ENCODE assay signal across 16 mouse cellular contexts in the genomic region with DNA sequence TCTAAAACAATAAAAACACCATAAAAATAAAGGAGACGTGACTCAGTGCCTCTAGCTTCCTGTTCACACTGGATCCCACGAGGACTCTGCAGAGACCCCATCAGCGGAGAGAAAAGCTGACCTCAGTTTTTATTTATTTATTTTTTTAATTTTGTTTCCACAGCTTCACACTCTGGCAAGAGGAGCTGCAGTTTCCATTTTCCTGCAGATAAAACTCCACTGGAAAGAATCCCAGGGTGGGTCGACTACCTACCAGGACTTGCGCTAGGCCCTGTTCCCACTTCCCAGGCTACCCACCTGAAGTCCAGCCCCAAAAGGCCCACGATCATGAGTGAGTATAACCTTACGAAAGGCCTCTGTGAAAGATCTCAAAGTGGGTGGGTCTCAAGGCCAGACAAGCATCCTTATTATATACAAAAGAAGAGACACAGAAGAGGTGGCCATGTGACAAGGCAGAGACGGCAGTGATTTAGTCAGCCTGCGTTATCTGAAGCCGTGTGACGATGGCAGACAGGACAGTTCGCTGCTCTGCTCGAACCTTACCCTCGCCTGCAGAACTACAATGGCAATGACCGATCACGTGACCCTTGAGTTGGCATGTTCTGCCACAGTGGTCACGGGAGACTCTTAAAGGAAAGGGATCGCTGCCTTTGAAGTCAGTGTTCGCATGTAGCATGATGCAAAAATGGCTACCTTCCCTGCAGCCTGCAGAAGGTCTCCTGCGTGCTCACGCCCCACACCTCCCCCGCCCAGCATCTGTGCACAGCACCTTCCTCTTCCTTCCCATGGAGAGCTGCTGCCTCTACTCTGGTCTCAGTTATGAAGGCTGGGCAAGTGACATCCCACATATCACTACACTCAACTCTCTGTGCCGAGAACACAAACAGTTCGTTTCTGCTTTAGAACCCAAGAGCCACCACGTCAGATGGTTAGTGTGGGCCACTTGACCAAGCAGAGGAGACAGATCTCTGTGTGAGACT. TPM values are rescaled to one million over a fixed set of nuclear protein-coding genes. Genes with fewer than 3 reads are reported as not detected.
A peak's percentile ranks its signal among the peaks of the same experiment; 100 is the strongest.
DNase-seq lines count a peak whose midpoint lies in the region; ATAC-seq lines count a peak whose summit lies in the region.
"Had no signal": no experiment of that assay in that cellular context is flagged by ENCODE, and none has a peak within 500 bp of the region (broad histone marks: within the 10 kb centered on the region; RNA-seq: fewer than 3 reads in every experiment).

No protein-coding gene starts in this region.

- no peaks in the 10 kb centered on the region for H3K9me3 ChIP-seq in forebrain, embryonic 15.5 days
- H3K9me3 ChIP-seq in forebrain, embryonic 10.5 days = no peaks in the 10 kb centered on the region
- H3K9me3 ChIP-seq in heart, embryonic 14.5 days (ENCODE audit: control insufficient read depth, low read length) = no peaks in the 10 kb centered on the region
- no peaks in the 10 kb centered on the region for H3K9me3 ChIP-seq in liver, embryonic 13.5 days (replicated peaks)
- no peaks in the 10 kb centered on the region for H3K9me3 ChIP-seq in liver, embryonic 11.5 days (ENCODE audit: control insufficient read depth, low read length)
- H3K9me3 ChIP-seq in heart, embryonic 16.5 days (replicated peaks; ENCODE audit: control insufficient read depth, low read length) = no peaks in the 10 kb centered on the region
- H3K9me3 ChIP-seq: limb, embryonic 15.5 days had no signal

- DNase-seq in forebrain, embryonic 10.5 days (ENCODE audit: extremely low spot score, low spot score) = no peak
- no peak for DNase-seq in heart, postnatal 36 days
- DNase-seq in liver, embryonic 13.5 days = no peak
- DNase-seq in liver, embryonic 11.5 days (ENCODE audit: low spot score) = no peak
- no peak for DNase-seq in lung, postnatal 36 days
- DNase-seq: adrenal gland, postnatal 36 days; cerebellum, postnatal 14 days; lung, adult 2 months; midbrain, embryonic 14.5 days had no signal

- H3K4me2 ChIP-seq in forebrain, embryonic 15.5 days (replicated peaks) = no peak overlapping the region
- H3K4me2 ChIP-seq in heart, embryonic 14.5 days (ENCODE audit: low read length) = no peak overlapping the region
- H3K4me2 ChIP-seq in liver, embryonic 13.5 days = no peak overlapping the region
- no peak overlapping the region for H3K4me2 ChIP-seq in liver, embryonic 11.5 days
- no peak overlapping the region for H3K4me2 ChIP-seq in heart, embryonic 16.5 days (ENCODE audit: low read depth, low read length)
- H3K4me2 ChIP-seq: limb, embryonic 15.5 days had no signal

- 75% methylated on average over 25 of the region's 25 CpGs for whole genome bisulfite sequencing in forebrain, embryonic 15.5 days
- WGBS in forebrain, embryonic 10.5 days = 89% methylated on average over 25 of the region's 25 CpGs
- WGBS in heart, embryonic 14.5 days = 58% methylated on average over 25 of the region's 25 CpGs
- 70% methylated on average over 25 of the region's 25 CpGs for WGBS in liver, embryonic 13.5 days (ENCODE audit: insufficient replicate concordance)
- 78% methylated on average over 25 of the region's 25 CpGs for WGBS in liver, embryonic 11.5 days
- 65% methylated on average over 25 of the region's 25 CpGs for WGBS in heart, embryonic 16.5 days

- no peak overlapping the region for H3K9ac ChIP-seq in forebrain, embryonic 15.5 days (replicated peaks)
- no peak overlapping the region for H3K9ac ChIP-seq in heart, embryonic 14.5 days (ENCODE audit: low read length)
- no peak overlapping the region for H3K9ac ChIP-seq in liver, embryonic 13.5 days
- H3K9ac ChIP-seq in liver, embryonic 11.5 days (ENCODE audit: low read depth, low read length) = no peak overlapping the region
- no peak overlapping the region for H3K9ac ChIP-seq in heart, embryonic 16.5 days (ENCODE audit: low read length)
- H3K9ac ChIP-seq: limb, embryonic 15.5 days had no signal

- ATAC-seq in forebrain, embryonic 15.5 days (replicated peaks) = no peak
- ATAC-seq in heart, embryonic 14.5 days (ENCODE audit: insufficient number of reproducible peaks, insufficient read depth, low FRiP score, low read depth) = peak; percentile 37; the same call in 1 of the 2 replicates
- ATAC-seq in liver, embryonic 13.5 days (ENCODE audit: low read depth) = no peak
- no peak for ATAC-seq in liver, embryonic 11.5 days (replicated peaks; ENCODE audit: low FRiP score)
- ATAC-seq in heart, embryonic 16.5 days (replicated peaks; ENCODE audit: extremely low read depth, insufficient read depth, low FRiP score) = peak; percentile 32
- ATAC-seq: activated CD4-positive, CD25-positive, alpha-beta regulatory T cell, adult 4 months had no signal

- peak overlapping the region; percentile 87 for H3K27ac ChIP-seq in forebrain, embryonic 15.5 days (replicated peaks)
- no peak overlapping the region for H3K27ac ChIP-seq in forebrain, embryonic 10.5 days
- peak overlapping the region; percentile 76 to 86 for H3K27ac ChIP-seq in heart, embryonic 14.5 days (replicated peaks in 1 of 2; ENCODE audit: control insufficient read depth in 1 of 2, insufficient read depth in 1 of 2, low read depth in 2 of 2, low read length in 2 of 2)
- H3K27ac ChIP-seq in liver, embryonic 13.5 days = 0 out of 2 replicates have a peak overlapping the region, but pooled peaks have one; percentile 23
- H3K27ac ChIP-seq in liver, embryonic 11.5 days (ENCODE audit: low read depth, low read length) = no peak overlapping the region
- H3K27ac ChIP-seq in heart, embryonic 16.5 days (ENCODE audit: low read length) = peak overlapping the region; percentile 57
- H3K27ac ChIP-seq: limb, embryonic 15.5 days; macrophage had no signal

- no peaks in the 10 kb centered on the region for H3K27me3 ChIP-seq in forebrain, embryonic 15.5 days
- peaks cover 6% of the 10 kb centered on the region; the same call in 1 of the 2 replicates for H3K27me3 ChIP-seq in forebrain, embryonic 10.5 days (ENCODE audit: poor library complexity, severe bottlenecking)
- H3K27me3 ChIP-seq in heart, embryonic 14.5 days (ENCODE audit: control insufficient read depth, insufficient read depth, low read length) = no peaks in the 10 kb centered on the region
- no peaks in the 10 kb centered on the region for H3K27me3 ChIP-seq in liver, embryonic 13.5 days
- H3K27me3 ChIP-seq in liver, embryonic 11.5 days (replicated peaks; ENCODE audit: control insufficient read depth, insufficient read depth, low read length) = no peaks in the 10 kb centered on the region
- H3K27me3 ChIP-seq in heart, embryonic 16.5 days (ENCODE audit: control insufficient read depth, insufficient read depth, low read length) = no peaks in the 10 kb centered on the region
- H3K27me3 ChIP-seq: limb, embryonic 15.5 days had no signal

- H3K36me3 ChIP-seq in forebrain, embryonic 15.5 days = no peaks in the 10 kb centered on the region
- no peaks in the 10 kb centered on the region for H3K36me3 ChIP-seq in forebrain, embryonic 10.5 days (replicated peaks)
- peaks cover 6% of the 10 kb centered on the region; the same call in 1 of the 2 replicates for H3K36me3 ChIP-seq in heart, embryonic 14.5 days (ENCODE audit: control insufficient read depth, insufficient read depth, low read length)
- no peaks in the 10 kb centered on the region for H3K36me3 ChIP-seq in liver, embryonic 13.5 days
- H3K36me3 ChIP-seq in liver, embryonic 11.5 days (ENCODE audit: control insufficient read depth, insufficient read depth, low read length) = no peaks in the 10 kb centered on the region
- H3K36me3 ChIP-seq in heart, embryonic 16.5 days (ENCODE audit: control insufficient read depth, insufficient read depth) = no peaks in the 10 kb centered on the region
- H3K36me3 ChIP-seq: limb, embryonic 15.5 days had no signal

- H3K4me3 ChIP-seq in forebrain, embryonic 15.5 days = no peak overlapping the region
- H3K4me3 ChIP-seq in forebrain, embryonic 10.5 days = no peak overlapping the region
- no peak overlapping the region for H3K4me3 ChIP-seq in heart, embryonic 14.5 days (ENCODE audit: control insufficient read depth in 1 of 2, insufficient read depth in 1 of 2, low read depth in 1 of 2, low read length in 2 of 2)
- H3K4me3 ChIP-seq in liver, embryonic 13.5 days (replicated peaks) = no peak overlapping the region
- no peak overlapping the region for H3K4me3 ChIP-seq in liver, embryonic 11.5 days (ENCODE audit: low read depth, low read length)
- H3K4me3 ChIP-seq in heart, embryonic 16.5 days (ENCODE audit: low read length) = no peak overlapping the region
- H3K4me3 ChIP-seq: erythroblast, embryonic 14.5 days; limb, embryonic 15.5 days had no signal

- peaks cover 41% of the 10 kb centered on the region for H3K4me1 ChIP-seq in forebrain, embryonic 15.5 days
- peaks cover 32% of the 10 kb centered on the region for H3K4me1 ChIP-seq in forebrain, embryonic 10.5 days
- peaks cover 27 to 35% of the 10 kb centered on the region in 2 experiments for H3K4me1 ChIP-seq in heart, embryonic 14.5 days (ENCODE audit: control insufficient read depth in 2 of 2, insufficient read depth in 2 of 2, low read length in 2 of 2)
- H3K4me1 ChIP-seq in liver, embryonic 13.5 days (replicated peaks) = peaks cover 64% of the 10 kb centered on the region
- H3K4me1 ChIP-seq in liver, embryonic 11.5 days (replicated peaks; ENCODE audit: control insufficient read depth, insufficient read depth, low read length) = peaks cover 21% of the 10 kb centered on the region
- H3K4me1 ChIP-seq in heart, embryonic 16.5 days (ENCODE audit: control insufficient read depth, insufficient read depth, low read length) = peaks cover 31% of the 10 kb centered on the region

- intact Hi-C loops in heart, postnatal 36 days (cut with DNase I) = no loop called here

RNA-seq across cellular contexts. Expression of a gene that starts 14.3 kb away (rescaled TPM):
- 18.7 and 20.7 TPM in 2 replicates for polyA plus RNA-seq in forebrain, embryonic 15.5 days (2015; fragmentation: Nextera tagmentation; extraction: Ambion mirVana)
- 8.0 and 8.4 TPM in 2 replicates for polyA plus RNA-seq in forebrain, embryonic 10.5 days (2016; fragmentation: Nextera tagmentation; extraction: Ambion mirVana)
- polyA plus RNA-seq in heart, embryonic 14.5 days (2014; fragmentation: Nextera tagmentation; extraction: Ambion mirVana) = 17.4 and 21.1 TPM in 2 replicates
- total RNA-seq in heart, postnatal 36 days (2021) = 10 to 100 TPM; 69.8 to 77.5 TPM
- polyA plus RNA-seq in liver, embryonic 13.5 days (2015; fragmentation: Nextera tagmentation; extraction: Ambion mirVana) = 6.0 and 7.6 TPM in 2 replicates
- 18.6 and 21.7 TPM in 2 replicates for polyA plus RNA-seq in liver, embryonic 11.5 days (2014; fragmentation: Nextera tagmentation; extraction: Ambion mirVana)
- 17.6 and 22.5 TPM in 2 replicates for polyA plus RNA-seq in heart, embryonic 16.5 days (2015; fragmentation: Nextera tagmentation; extraction: Ambion mirVana)

Comparison
In these comparisons a context has a peak if more than half of its experiments do, and no peak if none do; other contexts are left out.
1. H3K27ac ChIP-seq: peak in forebrain, embryonic 15.5 days (single experiment), heart, embryonic 14.5 days (2 of 2), liver, embryonic 13.5 days (single experiment) and heart, embryonic 16.5 days (single experiment); none in forebrain, embryonic 10.5 days (single experiment) and liver, embryonic 11.5 days (single experiment).
2. ATAC-seq: peak in heart, embryonic 14.5 days (single experiment) and heart, embryonic 16.5 days (single experiment); none in forebrain, embryonic 15.5 days (single experiment), liver, embryonic 13.5 days (single experiment) and liver, embryonic 11.5 days (single experiment).